Mouse (Mus musculus) thymus, adult 2 months (tissue): Measurements from ENCODE around the gene Zfp618.

ENCODE experiments used
- CTCF ChIP-seq: fragments of 200-500 bp; IDR thresholded peaks from 2 replicates; pipeline ENCODE4 v1.5.1; 2012; ENCODE audit warnings: mild to moderate bottlenecking, control low read depth, low read length, moderate library complexity, borderline replicate concordance; ENCODE audit not compliant: control insufficient read depth, poor library complexity, insufficient read depth; ENCODE audit errors: extremely low read depth
- POLR2A ChIP-seq: fragments of 200-500 bp; IDR thresholded peaks from 2 replicates; pipeline ENCODE4 v1.6.1; 2012; ENCODE audit warnings: mild to moderate bottlenecking, low read length, control low read depth, moderate library complexity; ENCODE audit not compliant: control insufficient read depth, poor library complexity, insufficient read depth; ENCODE audit errors: extremely low read depth

- TF ChIP-seq CTCF (no peak), POLR2A (no peak)
These were observed 107.8 kb downstream of the Zfp618 start for GRCm38 (mm10) chr4:63073139-63073538.
